Mouse (Mus musculus) limb, embryonic 10.5 days (tissue): Measurements from ENCODE around the gene Cyp39a1. TPM values are rescaled to one million over a fixed set of nuclear protein-coding genes. Genes with fewer than 3 reads are reported as not detected.

ENCODE experiments used
- DNase-seq: peaks from one replicate; pipeline ENCODE4 v3.0.0-alpha.2; 2017; ENCODE audit warnings: low spot score
- H3K27ac ChIP-seq: fragments of 300-500 bp; sonication (generic); 2 replicates; pipeline ENCODE4 v1.5.1; 2016; ENCODE audit warnings: mild to moderate bottlenecking
- H3K27me3 ChIP-seq: fragments of 300-500 bp; sonication (generic); 2 replicates; pipeline ENCODE4 v1.6.1; 2016; ENCODE audit warnings: low read depth, mild to moderate bottlenecking; ENCODE audit not compliant: poor library complexity, severe bottlenecking
- H3K36me3 ChIP-seq: fragments of 300-500 bp; sonication (generic); 2 replicates; pipeline ENCODE4 v1.6.1; 2016; ENCODE audit warnings: mild to moderate bottlenecking, moderate library complexity
- H3K4me1 ChIP-seq: fragments of 300-500 bp; sonication (generic); 2 replicates; pipeline ENCODE4 v1.6.1; 2016
- H3K4me3 ChIP-seq: fragments of 300-500 bp; sonication (generic); 2 replicates; pipeline ENCODE4 v1.5.1; 2016; ENCODE audit warnings: mild to moderate bottlenecking, moderate library complexity
- H3K9me3 ChIP-seq: fragments of 300-500 bp; sonication (generic); replicated peaks from 2 replicates; pipeline ENCODE4 v1.6.1; 2016; ENCODE audit warnings: mild to moderate bottlenecking
- WGBS: fragments of 180-500 bp; shearing (Covaris S2); methylation state at CpG from one replicate; pipeline ENCODE4 v1.1.7; 2016; 5-methylcytosine and 5-hydroxymethylcytosine counted together
- polyA plus RNA-seq: library from polyadenylated mRNA; unstranded; fragments of >200 nt; fragmentation: Nextera tagmentation; extraction: Ambion mirVana; gene quantifications from 2 replicates; pipeline ENCODE4 v1.2.1, GENCODE M21; 2016

The Cyp39a1 gene
- polyA plus RNA-seq = 25.5 and 30.1 TPM in 2 replicates

- WGBS = under 1% methylated on average over 17 of the region's 17 CpGs
- Histone ChIP-seq H3K4me3 (peak within 1 kb of the TSS; percentile 78), H3K4me1 (peaks cover 24% of the 10 kb centered on the region), H3K36me3 (peaks cover 11% of the 10 kb centered on the region; the same call in 1 of the 2 replicates), H3K27me3 (no peaks in the 10 kb centered on the region), H3K27ac (peak within 1 kb of the TSS; percentile 88), H3K9me3 (no peaks in the 10 kb centered on the region)
- DNase-seq = no peak
These were observed at the start of gene Cyp39a1 for GRCm38 (mm10) chr17:43667290-43667843. Gene Cyp39a1, plus strand, starts transcription at chr17:43667425.

GRCm38 (mm10) chr17:43619156-43619555, 48.1 kb upstream of the Cyp39a1 start:
- H3K27me3 ChIP-seq = no peaks in the 10 kb centered on the region
- no peaks in the 10 kb centered on the region for H3K36me3 ChIP-seq
- no peaks in the 10 kb centered on the region for H3K4me1 ChIP-seq
- no peak for DNase-seq
- no peak overlapping the region for H3K27ac ChIP-seq
- no peaks in the 10 kb centered on the region for H3K9me3 ChIP-seq
- WGBS = 95% methylated on average over 9 of the region's 9 CpGs
- H3K4me3 ChIP-seq = no peak overlapping the region

GRCm38 (mm10) chr17:43622076-43622475, 45.1 kb upstream of the Cyp39a1 start:
- Histone ChIP-seq H3K4me1 (no peaks in the 10 kb centered on the region), H3K9me3 (no peaks in the 10 kb centered on the region), H3K36me3 (no peaks in the 10 kb centered on the region), H3K27me3 (peaks cover 5% of the 10 kb centered on the region; the same call in 1 of the 2 replicates), H3K4me3 (no peak overlapping the region), H3K27ac (no peak overlapping the region)
- WGBS = 89% methylated on average over 10 of the region's 10 CpGs
- no peak for DNase-seq

- Histone ChIP-seq H3K9me3 (no peaks in the 10 kb centered on the region), H3K4me1 (peaks cover 13% of the 10 kb centered on the region), H3K27ac (no peak overlapping the region), H3K4me3 (no peak overlapping the region), H3K36me3 (no peaks in the 10 kb centered on the region), H3K27me3 (peaks cover 60% of the 10 kb centered on the region)
- no peak for DNase-seq
- 88% methylated on average over 10 of the region's 10 CpGs for WGBS
These were observed 39.0 kb upstream of the Cyp39a1 start for GRCm38 (mm10) chr17:43628246-43628645.

GRCm38 (mm10) chr17:43629026-43629495, 38.2 kb upstream of the Cyp39a1 start:
- H3K27ac ChIP-seq = no peak overlapping the region
- H3K9me3 ChIP-seq = no peaks in the 10 kb centered on the region
- 20% methylated on average over 24 of the region's 24 CpGs for WGBS
- DNase-seq = peak; percentile 44
- H3K4me3 ChIP-seq = peak overlapping the region; percentile 50
- peaks cover 13% of the 10 kb centered on the region for H3K4me1 ChIP-seq
- peaks cover 60% of the 10 kb centered on the region for H3K27me3 ChIP-seq
- H3K36me3 ChIP-seq = no peaks in the 10 kb centered on the region

- peak within 1 kb of the TSS; percentile 50 for H3K4me3 ChIP-seq
- H3K27ac ChIP-seq = peak within 1 kb of the TSS; percentile 38
- peak; percentile 64 for DNase-seq
- H3K9me3 ChIP-seq = no peaks in the 10 kb centered on the region
- H3K27me3 ChIP-seq = peaks cover 60% of the 10 kb centered on the region
- WGBS = 5% methylated on average over 82 of the region's 83 CpGs
- H3K4me1 ChIP-seq = peaks cover 13% of the 10 kb centered on the region
- H3K36me3 ChIP-seq = no peaks in the 10 kb centered on the region
These were observed 37.5 kb upstream of the Cyp39a1 start, which contains the start of gene Tdrd6 for GRCm38 (mm10) chr17:43629496-43630426. Gene Tdrd6, minus strand, starts transcription at chr17:43630299.

- WGBS = 56% methylated on average over 13 of the region's 13 CpGs
- Histone ChIP-seq H3K36me3 (no peaks in the 10 kb centered on the region), H3K4me1 (peaks cover 13% of the 10 kb centered on the region), H3K27me3 (peaks cover 60% of the 10 kb centered on the region), H3K4me3 (peak overlapping the region; percentile 50), H3K9me3 (no peaks in the 10 kb centered on the region), H3K27ac (peak overlapping the region; percentile 38; the same call in 1 of the 2 replicates)
- DNase-seq = no peak
These were observed 36.8 kb upstream of the Cyp39a1 start for GRCm38 (mm10) chr17:43630427-43630760.

- Histone ChIP-seq H3K9me3 (no peaks in the 10 kb centered on the region), H3K27me3 (0 out of 2 replicates have a peak, but pooled peaks cover 5% of the 10 kb centered on the region), H3K36me3 (peaks cover 3% of the 10 kb centered on the region), H3K4me3 (no peak overlapping the region), H3K27ac (no peak overlapping the region), H3K4me1 (no peaks in the 10 kb centered on the region)
- DNase-seq = no peak
- 88% methylated on average over 4 of the region's 4 CpGs for WGBS
These were observed 30.1 kb upstream of the Cyp39a1 start for GRCm38 (mm10) chr17:43637146-43637545.

GRCm38 (mm10) chr17:43640825-43641224, 26.4 kb upstream of the Cyp39a1 start:
- WGBS = 80% methylated on average over 1 of the region's 1 CpGs
- DNase-seq = no peak
- no peaks in the 10 kb centered on the region for H3K27me3 ChIP-seq
- H3K4me3 ChIP-seq = no peak overlapping the region
- peaks cover 30% of the 10 kb centered on the region for H3K36me3 ChIP-seq
- H3K9me3 ChIP-seq = no peaks in the 10 kb centered on the region
- no peak overlapping the region for H3K27ac ChIP-seq
- no peaks in the 10 kb centered on the region for H3K4me1 ChIP-seq

- no peaks in the 10 kb centered on the region for H3K9me3 ChIP-seq
- no peaks in the 10 kb centered on the region for H3K4me1 ChIP-seq
- no peaks in the 10 kb centered on the region for H3K27me3 ChIP-seq
- 84% methylated on average over 7 of the region's 7 CpGs for WGBS
- H3K27ac ChIP-seq = no peak overlapping the region
- no peak overlapping the region for H3K4me3 ChIP-seq
- peaks cover 42% of the 10 kb centered on the region for H3K36me3 ChIP-seq
- DNase-seq = no peak
These were observed 24.0 kb upstream of the Cyp39a1 start for GRCm38 (mm10) chr17:43643191-43643590.

- H3K36me3 ChIP-seq = peaks cover 49% of the 10 kb centered on the region
- no peaks in the 10 kb centered on the region for H3K9me3 ChIP-seq
- 89% methylated on average over 7 of the region's 7 CpGs for WGBS
- no peak overlapping the region for H3K4me3 ChIP-seq
- no peak overlapping the region for H3K27ac ChIP-seq
- H3K27me3 ChIP-seq = no peaks in the 10 kb centered on the region
- H3K4me1 ChIP-seq = no peaks in the 10 kb centered on the region
- DNase-seq = no peak
These were observed 22.9 kb upstream of the Cyp39a1 start for GRCm38 (mm10) chr17:43644375-43644774.

- Histone ChIP-seq H3K36me3 (peaks cover 53% of the 10 kb centered on the region), H3K4me1 (no peaks in the 10 kb centered on the region), H3K4me3 (no peak overlapping the region), H3K27ac (no peak overlapping the region), H3K27me3 (no peaks in the 10 kb centered on the region), H3K9me3 (no peaks in the 10 kb centered on the region)
- DNase-seq = no peak
- 94% methylated on average over 3 of the region's 3 CpGs for WGBS
These were observed 22.1 kb upstream of the Cyp39a1 start for GRCm38 (mm10) chr17:43645136-43645535.

- no peak for DNase-seq
- 78% methylated on average over 5 of the region's 5 CpGs for WGBS
- no peaks in the 10 kb centered on the region for H3K27me3 ChIP-seq
- H3K27ac ChIP-seq = no peak overlapping the region
- H3K4me3 ChIP-seq = no peak overlapping the region
- no peaks in the 10 kb centered on the region for H3K4me1 ChIP-seq
- peaks cover 68% of the 10 kb centered on the region for H3K36me3 ChIP-seq
- H3K9me3 ChIP-seq = no peaks in the 10 kb centered on the region
These were observed 20.3 kb upstream of the Cyp39a1 start for GRCm38 (mm10) chr17:43646925-43647324.
